Mouse (Mus musculus) stomach, embryonic 16.5 days (tissue): ENCODE results near the gene Pde4dip. TPM values are rescaled to one million over a fixed set of nuclear protein-coding genes. Genes with fewer than 3 reads are reported as not detected.
A peak's percentile ranks its signal among the peaks of the same experiment; 100 is the strongest.

ENCODE experiments used
- ATAC-seq: fragments of 200-750 bp; cut with Nextera tagmentation; 2 replicates; pipeline ENCODE4 v1.8.0; 2017; ENCODE audit warnings: moderate number of reproducible peaks, moderate TSS enrichment; ENCODE audit not compliant: insufficient read depth, low FRiP score
- H3K27ac ChIP-seq: fragments of 300-500 bp; sonication (generic); 2 replicates; pipeline ENCODE4 v1.5.1; 2014; ENCODE audit warnings: low read length
- H3K27me3 ChIP-seq: fragments of 300-500 bp; sonication (generic); 2 replicates; pipeline ENCODE4 v1.6.1; 2014; ENCODE audit warnings: low read length, control low read depth, mixed read lengths; ENCODE audit not compliant: control insufficient read depth, insufficient read depth
- H3K36me3 ChIP-seq: fragments of 300-500 bp; sonication (generic); 2 replicates; pipeline ENCODE4 v1.6.1; 2014; ENCODE audit warnings: low read length; ENCODE audit not compliant: control insufficient read depth, insufficient read depth
- H3K4me1 ChIP-seq: fragments of 300-500 bp; sonication (generic); 2 replicates; pipeline ENCODE4 v1.6.1; 2014; ENCODE audit warnings: low read length, control low read depth, mixed read lengths; ENCODE audit not compliant: control insufficient read depth, insufficient read depth
- H3K4me2 ChIP-seq: fragments of 300-500 bp; sonication (generic); 2 replicates; pipeline ENCODE4 v1.6.1; 2014; ENCODE audit warnings: low read depth, low read length, mixed read lengths
- H3K4me3 ChIP-seq: fragments of 300-500 bp; sonication (generic); replicated peaks from 2 replicates; pipeline ENCODE4 v1.5.1; 2014; ENCODE audit warnings: mild to moderate bottlenecking, low read length
- H3K9ac ChIP-seq: fragments of 300-500 bp; sonication (generic); 2 replicates; pipeline ENCODE4 v1.6.1; 2014; ENCODE audit warnings: low read length
- H3K9me3 ChIP-seq: fragments of 300-500 bp; sonication (generic); replicated peaks from 2 replicates; pipeline ENCODE4 v1.6.1; 2016; ENCODE audit warnings: low read length, control low read depth; ENCODE audit not compliant: control insufficient read depth
- WGBS: fragments of 180-500 bp; shearing (Covaris S2); extraction: QIAGEN DNeasy Blood & Tissue Kit; methylation state at CpG from one replicate; pipeline ENCODE4 v1.1.7; 2014; 5-methylcytosine and 5-hydroxymethylcytosine counted together
- polyA plus RNA-seq: library from polyadenylated mRNA; unstranded; fragments of >200 nt; fragmentation: Nextera tagmentation; extraction: Ambion mirVana; gene quantifications from 2 replicates; pipeline ENCODE4 v1.2.1, GENCODE M21; 2015

Gene Pde4dip
- polyA plus RNA-seq, 1 experiment from 2014 or later, result 31.3 TPM

- no peaks in the 10 kb centered on the region for H3K9me3 ChIP-seq
- H3K4me3 ChIP-seq, result no peak overlapping the region
- peaks cover 3% of the 10 kb centered on the region; the same call in 1 of the 2 replicates for H3K4me1 ChIP-seq
- H3K27ac ChIP-seq, result no peak overlapping the region
- no peaks in the 10 kb centered on the region for H3K27me3 ChIP-seq
- 18% methylated on average over 4 of the region's 4 CpGs for WGBS
- peak; percentile 83 for ATAC-seq
- peak overlapping the region; percentile 4; the same call in 1 of the 2 replicates for H3K4me2 ChIP-seq
- no peaks in the 10 kb centered on the region for H3K36me3 ChIP-seq
- H3K9ac ChIP-seq, result no peak overlapping the region
These were observed 112.3 kb downstream of the Pde4dip start for GRCm38 (mm10) chr3:97776195-97776594.

DNA sequence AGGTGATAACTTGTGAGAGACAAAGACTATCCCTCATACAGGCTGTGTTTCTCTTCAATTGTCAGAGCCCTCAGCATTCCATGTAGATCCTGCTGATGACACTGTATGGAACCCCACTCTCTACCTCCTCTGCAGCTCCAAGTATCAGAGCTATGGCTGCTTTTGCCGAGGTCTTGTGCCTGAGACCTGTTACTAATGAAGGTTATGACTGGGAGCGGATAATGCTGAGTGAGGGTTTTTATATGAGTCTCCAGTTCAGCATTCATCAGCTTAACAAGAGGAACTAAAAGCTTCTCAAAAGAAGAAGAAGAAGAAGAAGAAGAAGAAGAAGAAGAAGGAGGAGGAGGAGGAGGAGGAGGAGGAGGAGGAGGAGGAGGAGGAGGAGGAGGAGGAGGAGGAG, 112.8 kb downstream of the Pde4dip start:
- Histone ChIP-seq H3K27me3 (no peaks in the 10 kb centered on the region), H3K4me1 (peaks cover 3% of the 10 kb centered on the region; the same call in 1 of the 2 replicates), H3K36me3 (no peaks in the 10 kb centered on the region), H3K4me2 (no peak overlapping the region), H3K4me3 (no peak overlapping the region), H3K27ac (peak overlapping the region; percentile 57; the same call in 1 of the 2 replicates), H3K9me3 (no peaks in the 10 kb centered on the region), H3K9ac (no peak overlapping the region)
- 58% methylated on average over 2 of the region's 2 CpGs for WGBS
- no peak for ATAC-seq

GRCm38 (mm10) chr3:97774861-97775260, 113.6 kb downstream of the Pde4dip start:
- H3K36me3 ChIP-seq, result no peaks in the 10 kb centered on the region
- peaks cover 3% of the 10 kb centered on the region; the same call in 1 of the 2 replicates for H3K4me1 ChIP-seq
- H3K27ac ChIP-seq, result no peak overlapping the region
- WGBS, result 79% methylated on average over 1 of the region's 1 CpGs
- ATAC-seq, result no peak
- H3K4me2 ChIP-seq, result no peak overlapping the region
- H3K4me3 ChIP-seq, result no peak overlapping the region
- no peak overlapping the region for H3K9ac ChIP-seq
- H3K27me3 ChIP-seq, result no peaks in the 10 kb centered on the region
- H3K9me3 ChIP-seq, result no peaks in the 10 kb centered on the region

- peak; percentile 97 for ATAC-seq
These were observed 120.4 kb downstream of the Pde4dip start for GRCm38 (mm10) chr3:97767771-97768762.

DNA sequence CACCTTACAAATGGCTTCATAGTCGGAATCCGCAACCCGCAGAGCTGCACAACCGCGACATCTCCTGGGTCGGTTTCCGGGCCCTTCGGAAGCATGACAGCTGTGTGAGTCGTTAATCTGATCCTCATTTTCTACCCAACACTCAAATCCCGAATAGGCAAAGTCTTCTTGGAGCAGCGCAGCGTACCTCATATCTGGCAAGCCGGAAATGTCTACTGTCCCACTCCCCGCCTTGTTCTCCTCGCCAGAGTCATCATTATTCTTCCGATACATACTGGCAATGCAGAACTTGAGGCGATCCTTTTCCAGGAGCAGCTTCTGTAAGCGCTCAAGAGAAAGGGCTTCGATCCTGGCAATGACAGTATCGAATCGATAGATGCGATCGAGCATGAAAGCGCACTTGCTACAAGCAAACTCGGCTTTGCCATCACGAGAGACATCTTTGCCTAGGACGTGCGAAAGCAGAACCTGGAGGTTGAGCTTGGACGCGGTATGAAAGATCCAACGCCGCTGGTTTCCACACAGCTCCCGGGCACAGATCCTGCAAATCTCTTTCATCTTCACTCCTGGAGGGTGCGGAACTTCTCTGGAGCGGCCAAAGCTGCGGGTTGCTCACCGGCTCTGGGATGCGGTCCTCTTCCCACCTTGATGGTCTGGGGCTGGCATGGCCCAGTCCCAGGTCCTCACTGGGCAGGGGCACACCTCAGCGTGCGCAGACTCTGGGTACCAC, 121.3 kb downstream of the Pde4dip start:
- no peak for ATAC-seq
- WGBS, result 3% methylated on average over 40 of the region's 40 CpGs
- Histone ChIP-seq H3K27me3 (no peaks in the 10 kb centered on the region), H3K4me2 (peak overlapping the region; percentile 93), H3K36me3 (no peaks in the 10 kb centered on the region), H3K4me3 (peak overlapping the region; percentile 76), H3K27ac (peak overlapping the region; percentile 92), H3K9me3 (no peaks in the 10 kb centered on the region), H3K4me1 (peaks cover 28% of the 10 kb centered on the region), H3K9ac (peak overlapping the region; percentile 91)

More at GRCm38 (mm10) chr3:97767771-97768762, 120.4 kb downstream of the Pde4dip start:
- H3K27me3 ChIP-seq, result no peaks in the 10 kb centered on the region
- H3K9me3 ChIP-seq, result no peaks in the 10 kb centered on the region
- H3K9ac ChIP-seq, result peak overlapping the region; percentile 91
- H3K27ac ChIP-seq, result peak overlapping the region; percentile 92
- peaks cover 25% of the 10 kb centered on the region for H3K4me1 ChIP-seq
- 2% methylated on average over 47 of the region's 47 CpGs for WGBS
- no peaks in the 10 kb centered on the region for H3K36me3 ChIP-seq
- peak overlapping the region; percentile 93 for H3K4me2 ChIP-seq
- H3K4me3 ChIP-seq, result peak overlapping the region; percentile 76

- no peak for ATAC-seq
- Histone ChIP-seq H3K9me3 (no peaks in the 10 kb centered on the region), H3K9ac (peak overlapping the region; percentile 91), H3K27ac (no peak overlapping the region), H3K4me1 (peaks cover 31% of the 10 kb centered on the region), H3K36me3 (no peaks in the 10 kb centered on the region), H3K4me2 (peak overlapping the region; percentile 93), H3K27me3 (no peaks in the 10 kb centered on the region), H3K4me3 (peak overlapping the region; percentile 76)
- WGBS, result 51% methylated on average over 9 of the region's 9 CpGs
These were observed 122.0 kb downstream of the Pde4dip start for GRCm38 (mm10) chr3:97766459-97766858.

GRCm38 (mm10) chr3:97764152-97764551, 124.4 kb downstream of the Pde4dip start:
- no peak overlapping the region for H3K9ac ChIP-seq
- H3K36me3 ChIP-seq, result no peaks in the 10 kb centered on the region
- H3K4me1 ChIP-seq, result peaks cover 31% of the 10 kb centered on the region
- no peaks in the 10 kb centered on the region for H3K27me3 ChIP-seq
- H3K4me2 ChIP-seq, result peak overlapping the region; percentile 30
- 0 out of 2 replicates have a peak overlapping the region, but pooled peaks have one; percentile 25 for H3K27ac ChIP-seq
- no peak for ATAC-seq
- H3K4me3 ChIP-seq, result peak overlapping the region; percentile 6
- 49% methylated on average over 5 of the region's 5 CpGs for WGBS
- no peaks in the 10 kb centered on the region for H3K9me3 ChIP-seq

GRCm38 (mm10) chr3:97761951-97762350, 126.6 kb downstream of the Pde4dip start:
- no peak overlapping the region for H3K9ac ChIP-seq
- no peak overlapping the region for H3K27ac ChIP-seq
- WGBS, result 65% methylated on average over 6 of the region's 6 CpGs
- 0 out of 2 replicates have a peak, but pooled peaks cover 10% of the 10 kb centered on the region for H3K36me3 ChIP-seq
- H3K27me3 ChIP-seq, result no peaks in the 10 kb centered on the region
- H3K4me3 ChIP-seq, result no peak overlapping the region
- H3K4me2 ChIP-seq, result no peak overlapping the region
- no peaks in the 10 kb centered on the region for H3K9me3 ChIP-seq
- ATAC-seq, result no peak
- H3K4me1 ChIP-seq, result peaks cover 31% of the 10 kb centered on the region
